23 mouse cellular contexts compared by ENCODE assay signal in the genomic region with DNA sequence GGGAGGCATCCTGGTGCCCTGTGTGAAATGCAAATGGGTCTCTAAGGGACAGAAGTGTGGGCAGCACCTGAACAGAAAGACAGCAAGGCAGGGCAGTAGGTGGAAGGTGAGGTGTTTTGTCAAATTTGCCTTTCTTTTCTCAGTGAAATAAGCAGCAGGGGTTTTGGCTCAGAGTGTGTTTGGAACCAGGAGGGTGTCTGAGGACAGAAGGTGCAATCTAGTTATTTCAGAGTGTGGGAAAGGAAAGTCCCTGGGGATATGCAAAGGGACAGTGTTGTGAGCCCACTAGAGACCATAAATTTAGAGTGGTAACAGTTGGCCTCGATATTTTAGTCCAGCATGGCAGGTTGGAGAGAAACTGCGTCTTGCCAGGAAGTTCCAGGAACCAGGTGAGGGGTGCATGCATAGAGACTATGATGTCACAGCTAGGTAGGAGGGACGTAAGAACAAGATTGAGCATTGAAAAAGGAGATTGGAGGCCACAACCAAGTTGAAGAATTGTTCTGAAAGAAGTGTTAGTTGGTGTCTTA. TPM values are rescaled to one million over a fixed set of nuclear protein-coding genes. Genes with fewer than 3 reads are reported as not detected.
DNase-seq lines count a peak whose midpoint lies in the region; ATAC-seq and TF ChIP-seq lines count a peak whose summit lies in the region.
"Had no signal": no experiment of that assay in that cellular context is flagged by ENCODE, and none has a peak within 500 bp of the region (broad histone marks: within the 10 kb centered on the region; RNA-seq: fewer than 3 reads in every experiment).

No protein-coding gene starts in this region.

- intact Hi-C loops in gastrocnemius, adult 2 months (cut with DNase I) = loop anchor here (5.0 kb wide), 1 partner anchor 125 kb away; no protein-coding TSS in a partner anchor
- intact Hi-C loops in left cerebral cortex, adult 2 months (cut with DNase I) = loop anchor here (2.0 to 5.0 kb wide), 2 partner anchors 39 to 90 kb away; no protein-coding TSS in a partner anchor
- intact Hi-C loops in left cerebral cortex, postnatal 10 days (cut with DNase I) = loop anchor here (10.0 kb wide), 1 partner anchor 107 kb away; no protein-coding TSS in a partner anchor

- no peak overlapping the region for H3K4me3 ChIP-seq in gastrocnemius, adult 2 months
- H3K4me3 ChIP-seq in left cerebral cortex, adult 2 months = no peak overlapping the region
- H3K4me3 ChIP-seq in thymus, adult 2 months (ENCODE audit: control insufficient read depth, insufficient read depth, low read length) = no peak overlapping the region
- H3K4me3 ChIP-seq in hindbrain, embryonic 12.5 days = no peak overlapping the region
- H3K4me3 ChIP-seq: embryonic facial prominence, embryonic 13.5 days; forebrain, embryonic 13.5 days; heart, embryonic 13.5 days; hindbrain, embryonic 13.5 days; midbrain, embryonic 10.5 days; stomach, embryonic 15.5 days had no signal

- no peaks in the 10 kb centered on the region for H3K9me3 ChIP-seq in hindbrain, embryonic 12.5 days (replicated peaks)
- H3K9me3 ChIP-seq: embryonic facial prominence, embryonic 13.5 days; forebrain, embryonic 13.5 days; heart, embryonic 13.5 days; hindbrain, embryonic 13.5 days; midbrain, embryonic 10.5 days; stomach, embryonic 15.5 days had no signal

- TF ChIP-seq POLR2A in thymus, adult 2 months (IDR thresholded peaks at IDR 0.05; ENCODE audit: control insufficient read depth, extremely low read depth, insufficient read depth, low read length, poor library complexity) = no peak

- no peaks in the 10 kb centered on the region for H3K36me3 ChIP-seq in thymus, adult 2 months (ENCODE audit: control insufficient read depth, insufficient read depth, low read length)
- H3K36me3 ChIP-seq in hindbrain, embryonic 12.5 days = no peaks in the 10 kb centered on the region
- H3K36me3 ChIP-seq: embryonic facial prominence, embryonic 13.5 days; heart, embryonic 13.5 days; hindbrain, embryonic 13.5 days; midbrain, embryonic 10.5 days; stomach, embryonic 15.5 days had no signal

- no peak for DNase-seq in gastrocnemius, adult 2 months
- DNase-seq in gastrocnemius, postnatal 10 days = no peak
- DNase-seq in left cerebral cortex, adult 2 months (ENCODE audit: extremely low spot score in 1 of 2, low spot score in 2 of 2) = no peak
- no peak for DNase-seq in left cerebral cortex, postnatal 10 days (ENCODE audit: extremely low spot score in 1 of 2, low spot score in 2 of 2)
- peak; percentile 42 for DNase-seq in brain, adult 2 months (ENCODE audit: low read depth, low spot score)
- DNase-seq in cerebellum, postnatal 36 days = peak; percentile 9 to 29
- no peak for DNase-seq in thymus, adult 2 months
- DNase-seq: adrenal gland, postnatal 14 days; embryo, embryonic 11 days; heart, postnatal 14 days; left cerebral cortex, postnatal 4 days; liver; liver, postnatal 0 days; right cerebral cortex, postnatal 4 days; thymus, adult 18-20 months; thymus, postnatal 4 days had no signal

- H3K4me1 ChIP-seq in thymus, adult 2 months (replicated peaks; ENCODE audit: control insufficient read depth, insufficient read depth, low read length) = peaks cover 21% of the 10 kb centered on the region
- H3K4me1 ChIP-seq in hindbrain, embryonic 12.5 days = peaks cover 31% of the 10 kb centered on the region

- TF ChIP-seq CTCF in gastrocnemius, adult 2 months (IDR thresholded peaks at IDR 0.05) = no peak
- no peak for TF ChIP-seq CTCF in left cerebral cortex, adult 2 months (IDR thresholded peaks at IDR 0.05)
- no peak for TF ChIP-seq CTCF in thymus, adult 2 months (IDR thresholded peaks at IDR 0.05; ENCODE audit: borderline replicate concordance, control insufficient read depth, extremely low read depth, insufficient read depth, low read length, poor library complexity)

- no peak for ATAC-seq in hindbrain, embryonic 12.5 days (ENCODE audit: low FRiP score)
- ATAC-seq: forebrain, embryonic 13.5 days; liver, postnatal 0 days had no signal

- H3K4me2 ChIP-seq in hindbrain, embryonic 12.5 days (replicated peaks) = no peak overlapping the region
- H3K4me2 ChIP-seq: embryonic facial prominence, embryonic 13.5 days; forebrain, embryonic 13.5 days; heart, embryonic 13.5 days; hindbrain, embryonic 13.5 days; stomach, embryonic 15.5 days had no signal

- no peak overlapping the region for H3K9ac ChIP-seq in hindbrain, embryonic 12.5 days
- H3K9ac ChIP-seq: embryonic facial prominence, embryonic 13.5 days; forebrain, embryonic 13.5 days; heart, embryonic 13.5 days; hindbrain, embryonic 13.5 days; liver, postnatal 0 days; stomach, embryonic 15.5 days had no signal

- H3K27ac ChIP-seq in gastrocnemius, adult 2 months = peak overlapping the region; percentile 100
- peak overlapping the region; percentile 37; the same call in 1 of the 2 replicates for H3K27ac ChIP-seq in left cerebral cortex, adult 2 months
- no peak overlapping the region for H3K27ac ChIP-seq in thymus, adult 2 months (ENCODE audit: control insufficient read depth, insufficient read depth, low read length)
- H3K27ac ChIP-seq in hindbrain, embryonic 12.5 days = no peak overlapping the region
- H3K27ac ChIP-seq: embryonic facial prominence, embryonic 13.5 days; forebrain, embryonic 13.5 days; heart, embryonic 13.5 days; hindbrain, embryonic 13.5 days; midbrain, embryonic 10.5 days; stomach, embryonic 15.5 days had no signal

- 73% methylated on average over 3 of the region's 3 CpGs for WGBS in thymus, adult 2 months
- 57% methylated on average over 3 of the region's 3 CpGs for WGBS in hindbrain, embryonic 12.5 days

- H3K27me3 ChIP-seq in thymus, adult 2 months (ENCODE audit: control insufficient read depth, insufficient read depth, low read length) = no peaks in the 10 kb centered on the region; the same call in 1 of the 2 replicates
- peaks cover 56% of the 10 kb centered on the region for H3K27me3 ChIP-seq in hindbrain, embryonic 12.5 days

RNA-seq across cellular contexts. Expression of a gene that starts 8.9 kb away (rescaled TPM):
- total RNA-seq in gastrocnemius, adult 2 months (2021) = 100 to 1,000 TPM; 144 to 162 TPM
- 10 to 100 TPM; 50.4 to 83.1 TPM for total RNA-seq in gastrocnemius, postnatal 10 days (2021)
- 100 to 1,000 TPM; 200 to 205 TPM for total RNA-seq in left cerebral cortex, adult 2 months (2021)
- 100 to 1,000 TPM; 150 to 182 TPM for total RNA-seq in left cerebral cortex, postnatal 10 days (2021)
- 6.9 and 7.4 TPM in 2 replicates for polyA plus RNA-seq in thymus, adult 2 months (2012; rRNA removed)
- 1.6 and 2.1 TPM in 2 replicates for polyA plus RNA-seq in hindbrain, embryonic 12.5 days (2016; fragmentation: Nextera tagmentation; extraction: Ambion mirVana)

Comparison
In these comparisons a context has a peak if more than half of its experiments do, and no peak if none do; other contexts are left out.
1. DNase-seq: peak in brain, adult 2 months (single experiment) and cerebellum, postnatal 36 days (2 of 2); none in gastrocnemius, adult 2 months (single experiment), gastrocnemius, postnatal 10 days (single experiment), left cerebral cortex, adult 2 months (0 of 2), left cerebral cortex, postnatal 10 days (0 of 2) and thymus, adult 2 months (single experiment).
2. H3K27ac ChIP-seq: peak in gastrocnemius, adult 2 months (single experiment) and left cerebral cortex, adult 2 months (single experiment); none in thymus, adult 2 months (single experiment) and hindbrain, embryonic 12.5 days (single experiment).